Mouse (Mus musculus): ENCODE measurements around the gene Vps41. TPM values are rescaled to one million over a fixed set of nuclear protein-coding genes. Genes with fewer than 3 reads are reported as not detected.

Vps41 gene
- polyA plus RNA-seq, 1 experiment = 12.6 TPM

DNA sequence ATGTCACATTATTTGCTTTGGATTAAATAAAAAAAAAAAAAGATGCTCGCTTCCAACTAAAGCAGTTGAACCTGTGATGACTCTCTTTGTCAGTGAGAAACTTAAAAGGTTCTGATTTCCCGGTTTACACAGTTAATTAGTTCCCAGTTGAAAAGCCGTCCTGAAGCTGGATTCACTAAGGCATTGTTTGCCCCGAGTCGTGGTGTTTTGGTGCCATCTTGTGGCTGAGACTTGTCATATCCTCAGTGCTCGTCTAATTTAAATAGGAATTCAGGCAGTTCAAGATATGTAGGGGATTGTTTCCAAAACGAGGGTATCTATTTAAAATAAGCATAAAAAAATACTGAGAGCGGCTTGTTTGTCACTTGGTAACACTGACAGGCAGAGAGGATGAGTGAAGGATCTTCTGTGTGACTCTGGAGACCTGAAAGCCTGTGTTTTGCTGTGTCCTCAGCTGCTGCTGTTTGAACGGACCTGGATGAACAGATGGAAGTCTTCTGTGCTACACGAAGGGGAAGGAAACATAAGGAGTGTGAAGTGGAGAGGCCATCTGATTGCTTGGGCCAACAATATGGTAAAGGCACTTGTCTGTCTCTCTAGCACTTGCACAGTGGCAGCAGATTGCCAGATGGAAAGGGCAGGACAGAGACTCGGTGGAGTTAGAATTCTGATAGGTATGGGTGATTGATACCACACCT is 93.0 kb downstream of the Vps41 start:
- Histone ChIP-seq H3K79me2 (ENCODE audit: control insufficient read depth, insufficient read depth) (no peaks in the 10 kb centered on the region), H3K79me3 (ENCODE audit: low read depth) (no peaks in the 10 kb centered on the region), H3ac (ENCODE audit: control insufficient read depth, insufficient read length, low read depth) (no peak overlapping the region), H3K27me3 (ENCODE audit: control insufficient read depth, insufficient read depth, insufficient read length) (no peaks in the 10 kb centered on the region), H3K36me3 (ENCODE audit: control insufficient read depth, insufficient read depth) (peaks cover 2% of the 10 kb centered on the region), H3K4me3 (ENCODE audit: insufficient read depth, poor library complexity, severe bottlenecking) (no peak overlapping the region)
- TF ChIP-seq USF1 (IDR thresholded peaks at IDR 0.05; ENCODE audit: low read depth) (no peak), CTCF (IDR thresholded peaks at IDR 0.05; ENCODE audit: control insufficient read depth, insufficient read depth, insufficient read length) (peak; percentile 24)

DNA sequence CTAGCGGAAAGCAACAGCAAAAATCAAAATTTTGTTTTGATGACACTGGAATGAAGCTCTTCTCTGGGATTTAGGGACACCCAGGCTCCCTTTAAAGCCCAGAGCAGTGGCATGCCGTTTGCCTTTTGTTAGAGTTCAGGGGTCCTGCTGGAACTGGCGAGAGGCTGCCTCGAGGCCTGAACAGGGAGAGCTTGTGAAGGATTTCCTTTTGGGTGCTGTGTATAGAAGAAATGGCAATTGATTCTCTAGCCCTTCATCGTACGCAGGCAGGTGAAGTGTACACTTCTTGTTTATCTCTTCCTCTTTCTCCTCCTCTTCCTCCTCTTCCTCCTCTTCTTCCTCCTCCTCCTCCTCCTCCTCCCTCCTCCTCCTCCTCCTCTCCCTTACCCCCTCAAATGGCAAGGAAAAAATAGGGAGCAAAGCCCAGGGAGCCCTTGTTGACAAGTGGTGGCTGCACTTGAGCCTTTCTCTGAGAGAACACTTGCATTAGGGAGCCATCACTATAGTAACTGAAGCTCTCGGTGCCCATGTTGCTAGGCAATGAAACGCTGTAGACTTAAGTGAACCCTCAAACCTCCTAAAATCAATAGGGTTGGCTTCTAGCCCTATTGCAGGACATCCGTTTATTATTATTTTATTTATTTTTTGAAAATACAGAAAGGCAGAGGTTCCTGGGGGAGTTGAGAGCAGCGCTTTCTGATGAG is 107.5 kb downstream of the Vps41 start:
- no peaks in the 10 kb centered on the region for H3K79me2 ChIP-seq (ENCODE audit: control insufficient read depth, insufficient read depth)

DNA sequence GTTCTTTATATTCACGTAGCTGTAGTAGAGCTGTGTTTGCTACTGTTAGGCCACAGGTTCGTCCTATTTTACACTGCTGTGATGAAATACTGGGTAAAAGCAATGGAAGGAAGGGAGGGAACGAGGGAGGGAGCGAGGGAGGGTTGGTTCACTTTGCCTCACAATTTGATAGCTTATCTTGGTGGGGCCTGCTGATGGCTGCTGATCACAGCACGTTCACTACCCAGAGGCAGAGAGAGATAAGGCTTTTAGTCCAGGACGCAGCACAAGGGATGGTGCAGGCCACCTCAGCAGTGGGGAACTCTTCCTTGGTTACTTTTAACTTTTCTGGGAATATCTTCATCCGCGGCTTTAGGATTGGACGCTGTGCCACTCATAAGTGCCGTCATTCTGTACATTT is 109.9 kb downstream of the Vps41 start:
- TF ChIP-seq MAX (IDR thresholded peaks at IDR 0.05) (no peak), MYOD1 (IDR thresholded peaks at IDR 0.05; ENCODE audit: control insufficient read depth, insufficient read length, low read depth) (no peak), MYOG (IDR thresholded peaks at IDR 0.05; ENCODE audit: control insufficient read depth, extremely low read depth, insufficient read length) (no peak), CEBPB (IDR thresholded peaks at IDR 0.05; ENCODE audit: low read depth) (no peak), CTCF (IDR thresholded peaks at IDR 0.05; ENCODE audit: control insufficient read depth, insufficient read depth, insufficient read length) (no peak), FOSL1 (IDR thresholded peaks at IDR 0.05; ENCODE audit: insufficient read depth, low read length, poor library complexity, severe bottlenecking) (no peak), USF1 (IDR thresholded peaks at IDR 0.05; ENCODE audit: low read depth) (no peak)
- Histone ChIP-seq H3K79me2 (ENCODE audit: control insufficient read depth, insufficient read depth) (no peaks in the 10 kb centered on the region), H3K36me3 (ENCODE audit: control insufficient read depth, insufficient read depth) (peaks cover 11% of the 10 kb centered on the region)

More for the DNA sequence above, 107.5 kb downstream of the Vps41 start:
- no peak overlapping the region for H3ac ChIP-seq (ENCODE audit: control insufficient read depth, insufficient read length, low read depth)
- H3K36me3 ChIP-seq (ENCODE audit: control insufficient read depth, insufficient read depth) = peaks cover 7% of the 10 kb centered on the region
- H3K79me3 ChIP-seq (ENCODE audit: low read depth) = no peaks in the 10 kb centered on the region
- H3K27me3 ChIP-seq (ENCODE audit: control insufficient read depth, insufficient read depth, insufficient read length) = no peaks in the 10 kb centered on the region
- H3K4me3 ChIP-seq (ENCODE audit: insufficient read depth, poor library complexity, severe bottlenecking) = no peak overlapping the region
- TF ChIP-seq MYOG (IDR thresholded peaks at IDR 0.05; ENCODE audit: control insufficient read depth, extremely low read depth, insufficient read length) = no peak
- no peak for TF ChIP-seq CEBPB (IDR thresholded peaks at IDR 0.05; ENCODE audit: low read depth)
- no peak for TF ChIP-seq USF1 (IDR thresholded peaks at IDR 0.05; ENCODE audit: low read depth)

DNA sequence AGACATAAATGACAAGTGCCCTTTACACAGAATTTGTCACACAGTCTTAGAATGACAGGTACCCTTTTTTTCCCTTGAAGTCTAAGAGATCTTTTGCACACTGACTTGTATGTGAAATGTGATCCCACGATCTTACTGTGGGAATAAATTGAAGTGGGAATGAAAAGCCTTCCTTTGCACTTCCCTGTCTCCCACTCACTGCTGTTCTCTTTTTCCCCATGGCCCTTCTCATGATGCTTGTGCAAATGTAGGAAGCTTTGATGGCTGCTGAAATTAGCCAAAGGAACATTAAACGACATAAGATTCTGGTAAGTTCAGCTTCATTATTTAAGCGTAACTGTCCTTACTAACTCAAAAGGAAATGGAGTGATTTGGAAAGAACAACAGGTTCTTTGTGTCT is 113.4 kb downstream of the Vps41 start:
- H3K4me3 ChIP-seq (ENCODE audit: insufficient read depth, poor library complexity, severe bottlenecking) = no peak overlapping the region
- no peak overlapping the region for H3ac ChIP-seq (ENCODE audit: control insufficient read depth, insufficient read length, low read depth)
- H3K36me3 ChIP-seq (ENCODE audit: control insufficient read depth, insufficient read depth) = peaks cover 11% of the 10 kb centered on the region
- H3K79me2 ChIP-seq (ENCODE audit: control insufficient read depth, insufficient read depth) = no peaks in the 10 kb centered on the region
- no peaks in the 10 kb centered on the region for H3K27me3 ChIP-seq (ENCODE audit: control insufficient read depth, insufficient read depth, insufficient read length)
- H3K79me3 ChIP-seq (ENCODE audit: low read depth) = no peaks in the 10 kb centered on the region
- TF ChIP-seq CEBPB (IDR thresholded peaks at IDR 0.05; ENCODE audit: low read depth) = no peak
- no peak for TF ChIP-seq MYOD1 (IDR thresholded peaks at IDR 0.05; ENCODE audit: control insufficient read depth, insufficient read length, low read depth)
- no peak for TF ChIP-seq FOSL1 (IDR thresholded peaks at IDR 0.05; ENCODE audit: insufficient read depth, low read length, poor library complexity, severe bottlenecking)
- no peak for TF ChIP-seq MYOG (IDR thresholded peaks at IDR 0.05; ENCODE audit: control insufficient read depth, extremely low read depth, insufficient read length)
- no peak for TF ChIP-seq MAX (IDR thresholded peaks at IDR 0.05)
- no peak for TF ChIP-seq USF1 (IDR thresholded peaks at IDR 0.05; ENCODE audit: low read depth)
- TF ChIP-seq CTCF (IDR thresholded peaks at IDR 0.05; ENCODE audit: control insufficient read depth, insufficient read depth, insufficient read length) = no peak

More for the DNA sequence above, 109.9 kb downstream of the Vps41 start:
- H3K27me3 ChIP-seq (ENCODE audit: control insufficient read depth, insufficient read depth, insufficient read length) = no peaks in the 10 kb centered on the region
- no peak overlapping the region for H3ac ChIP-seq (ENCODE audit: control insufficient read depth, insufficient read length, low read depth)
- no peak overlapping the region for H3K4me3 ChIP-seq (ENCODE audit: insufficient read depth, poor library complexity, severe bottlenecking)
- no peaks in the 10 kb centered on the region for H3K79me3 ChIP-seq (ENCODE audit: low read depth)

- Histone ChIP-seq H3K79me3 (ENCODE audit: low read depth) (no peaks in the 10 kb centered on the region), H3K27me3 (ENCODE audit: control insufficient read depth, insufficient read depth, insufficient read length) (no peaks in the 10 kb centered on the region), H3ac (ENCODE audit: control insufficient read depth, insufficient read length, low read depth) (no peak overlapping the region), H3K36me3 (ENCODE audit: control insufficient read depth, insufficient read depth) (no peaks in the 10 kb centered on the region), H3K79me2 (ENCODE audit: control insufficient read depth, insufficient read depth) (no peaks in the 10 kb centered on the region), H3K4me3 (ENCODE audit: insufficient read depth, poor library complexity, severe bottlenecking) (no peak overlapping the region)
- TF ChIP-seq CTCF (IDR thresholded peaks at IDR 0.05; ENCODE audit: control insufficient read depth, insufficient read depth, insufficient read length) (no peak), CEBPB (IDR thresholded peaks at IDR 0.05; ENCODE audit: low read depth) (no peak), MYOD1 (IDR thresholded peaks at IDR 0.05; ENCODE audit: control insufficient read depth, insufficient read length, low read depth) (no peak), USF1 (IDR thresholded peaks at IDR 0.05; ENCODE audit: low read depth) (no peak), MYOG (IDR thresholded peaks at IDR 0.05; ENCODE audit: control insufficient read depth, extremely low read depth, insufficient read length) (no peak), FOSL1 (IDR thresholded peaks at IDR 0.05; ENCODE audit: insufficient read depth, low read length, poor library complexity, severe bottlenecking) (no peak)
These were observed 122.1 kb downstream of the Vps41 start for GRCm38 (mm10) chr13:18839231-18839630.

GRCm38 (mm10) chr13:18840366-18840765 is 123.3 kb downstream of the Vps41 start:
- no peak overlapping the region for H3ac ChIP-seq (ENCODE audit: control insufficient read depth, insufficient read length, low read depth)
- TF ChIP-seq FOSL1 (IDR thresholded peaks at IDR 0.05; ENCODE audit: insufficient read depth, low read length, poor library complexity, severe bottlenecking) (no peak), CTCF (IDR thresholded peaks at IDR 0.05; ENCODE audit: control insufficient read depth, insufficient read depth, insufficient read length) (no peak), USF1 (IDR thresholded peaks at IDR 0.05; ENCODE audit: low read depth) (no peak), MYOG (IDR thresholded peaks at IDR 0.05; ENCODE audit: control insufficient read depth, extremely low read depth, insufficient read length) (no peak), CEBPB (IDR thresholded peaks at IDR 0.05; ENCODE audit: low read depth) (no peak), MYOD1 (IDR thresholded peaks at IDR 0.05; ENCODE audit: control insufficient read depth, insufficient read length, low read depth) (no peak), MAX (IDR thresholded peaks at IDR 0.05) (no peak)
- no peaks in the 10 kb centered on the region for H3K36me3 ChIP-seq (ENCODE audit: control insufficient read depth, insufficient read depth)

More at GRCm38 (mm10) chr13:18840366-18840765, 123.3 kb downstream of the Vps41 start:
- H3K79me3 ChIP-seq (ENCODE audit: low read depth) = no peaks in the 10 kb centered on the region
- no peaks in the 10 kb centered on the region for H3K79me2 ChIP-seq (ENCODE audit: control insufficient read depth, insufficient read depth)
- H3K4me3 ChIP-seq (ENCODE audit: insufficient read depth, poor library complexity, severe bottlenecking) = no peak overlapping the region
- H3K27me3 ChIP-seq (ENCODE audit: control insufficient read depth, insufficient read depth, insufficient read length) = no peaks in the 10 kb centered on the region
